Mouse (Mus musculus) heart, embryonic 16.5 days (tissue): Measurements from ENCODE around the gene Trim47. TPM values are rescaled to one million over a fixed set of nuclear protein-coding genes. Genes with fewer than 3 reads are reported as not detected.

Source experiments
- ATAC-seq: fragments of 200-750 bp; cut with Nextera tagmentation; replicated peaks from 2 replicates; pipeline ENCODE4 v1.8.0; 2017; ENCODE audit warnings: moderate number of reproducible peaks; ENCODE audit not compliant: insufficient read depth, low FRiP score; ENCODE audit errors: extremely low read depth
- H3K27ac ChIP-seq: fragments of 300-500 bp; sonication (generic); 2 replicates; pipeline ENCODE4 v1.5.1; 2014; ENCODE audit warnings: mild to moderate bottlenecking, low read length, control low read depth, moderate library complexity
- H3K27me3 ChIP-seq: fragments of 300-500 bp; sonication (generic); 2 replicates; pipeline ENCODE4 v1.6.1; 2014; ENCODE audit warnings: low read length, mixed read lengths; ENCODE audit not compliant: control insufficient read depth, insufficient read depth
- H3K36me3 ChIP-seq: fragments of 300-500 bp; sonication (generic); 2 replicates; pipeline ENCODE4 v1.6.1; 2014; ENCODE audit not compliant: control insufficient read depth, insufficient read depth
- H3K4me1 ChIP-seq: fragments of 300-500 bp; sonication (generic); 2 replicates; pipeline ENCODE4 v1.6.1; 2014; ENCODE audit warnings: low read length, mixed read lengths; ENCODE audit not compliant: control insufficient read depth, insufficient read depth
- H3K4me2 ChIP-seq: fragments of 300-500 bp; sonication (generic); 2 replicates; pipeline ENCODE4 v1.6.1; 2014; ENCODE audit warnings: low read depth, mild to moderate bottlenecking, control low read depth, low read length
- H3K4me3 ChIP-seq: fragments of 300-500 bp; sonication (generic); 2 replicates; pipeline ENCODE4 v1.5.1; 2014; ENCODE audit warnings: mild to moderate bottlenecking, control low read depth, low read length
- H3K9ac ChIP-seq: fragments of 300-500 bp; sonication (generic); 2 replicates; pipeline ENCODE4 v1.6.1; 2014; ENCODE audit warnings: low read length, control low read depth
- H3K9me3 ChIP-seq: fragments of 300-500 bp; sonication (generic); replicated peaks from 2 replicates; pipeline ENCODE4 v1.6.1; 2016; ENCODE audit warnings: low read length; ENCODE audit not compliant: control insufficient read depth
- WGBS: fragments of 180-500 bp; shearing (Covaris S2); extraction: QIAGEN DNeasy Blood & Tissue Kit; methylation state at CpG from one replicate; pipeline ENCODE4 v1.1.7; 2014; 5-methylcytosine and 5-hydroxymethylcytosine counted together
- polyA plus RNA-seq: library from polyadenylated mRNA; unstranded; fragments of >200 nt; fragmentation: Nextera tagmentation; extraction: Ambion mirVana; gene quantifications from 2 replicates; pipeline ENCODE4 v1.2.1, GENCODE M21; 2015

Gene Trim47
- polyA plus RNA-seq, 1 experiment from 2014 or later, result 79.8 TPM

- Histone ChIP-seq H3K4me2 (no peak overlapping the region), H3K36me3 (peaks cover 9% of the 10 kb centered on the region; the same call in 1 of the 2 replicates), H3K4me1 (peaks cover 13% of the 10 kb centered on the region), H3K4me3 (no peak overlapping the region), H3K9me3 (no peaks in the 10 kb centered on the region), H3K9ac (no peak overlapping the region), H3K27me3 (no peaks in the 10 kb centered on the region), H3K27ac (no peak overlapping the region)
- 58% methylated on average over 9 of the region's 9 CpGs for WGBS
- ATAC-seq, result no peak
Measured at GRCm38 (mm10) chr11:116163002-116163401, 36.0 kb upstream of the Trim47 start.

GRCm38 (mm10) chr11:116162146-116162545, 35.1 kb upstream of the Trim47 start:
- Histone ChIP-seq H3K36me3 (peaks cover 10% of the 10 kb centered on the region; the same call in 1 of the 2 replicates), H3K4me3 (no peak overlapping the region), H3K27me3 (no peaks in the 10 kb centered on the region), H3K9ac (no peak overlapping the region), H3K27ac (no peak overlapping the region), H3K9me3 (no peaks in the 10 kb centered on the region), H3K4me1 (peaks cover 12% of the 10 kb centered on the region), H3K4me2 (no peak overlapping the region)
- no peak for ATAC-seq
- 72% methylated on average over 10 of the region's 10 CpGs for WGBS

- Histone ChIP-seq H3K4me3 (no peak overlapping the region), H3K4me1 (peaks cover 4% of the 10 kb centered on the region), H3K9me3 (no peaks in the 10 kb centered on the region), H3K4me2 (no peak overlapping the region), H3K9ac (no peak overlapping the region), H3K27ac (no peak overlapping the region), H3K27me3 (no peaks in the 10 kb centered on the region), H3K36me3 (peaks cover 12% of the 10 kb centered on the region; the same call in 1 of the 2 replicates)
- 66% methylated on average over 12 of the region's 12 CpGs for WGBS
- ATAC-seq, result no peak
Measured at GRCm38 (mm10) chr11:116161312-116161711, 34.3 kb upstream of the Trim47 start.

GRCm38 (mm10) chr11:116150960-116151359, 23.9 kb upstream of the Trim47 start:
- Histone ChIP-seq H3K9me3 (no peaks in the 10 kb centered on the region), H3K4me2 (no peak overlapping the region), H3K4me1 (no peaks in the 10 kb centered on the region), H3K27me3 (no peaks in the 10 kb centered on the region), H3K4me3 (no peak overlapping the region), H3K27ac (no peak overlapping the region), H3K9ac (no peak overlapping the region), H3K36me3 (peaks cover 40% of the 10 kb centered on the region)
- WGBS, result 86% methylated on average over 2 of the region's 2 CpGs
- ATAC-seq, result no peak

DNA sequence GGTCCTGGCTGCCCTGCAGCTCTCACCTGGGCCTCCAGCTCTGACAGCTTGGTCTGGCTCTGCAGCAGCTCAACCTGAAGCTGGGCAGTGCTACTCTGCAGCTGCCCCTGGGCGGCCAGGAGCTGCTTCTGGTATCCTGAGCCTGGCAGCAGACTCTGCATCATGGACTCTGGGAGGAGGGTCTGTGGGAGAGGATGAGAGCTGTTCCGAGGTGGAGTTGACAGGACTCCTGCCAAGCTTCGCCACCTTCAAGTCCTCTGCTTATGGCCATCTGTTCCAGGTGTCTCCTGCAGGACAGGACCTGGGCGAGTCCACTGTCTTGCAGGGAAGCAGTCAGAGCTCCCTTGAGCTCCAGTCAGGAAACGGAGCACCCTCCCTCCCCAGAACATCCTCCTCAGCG, 22.3 kb upstream of the Trim47 start:
- Histone ChIP-seq H3K4me3 (no peak overlapping the region), H3K4me1 (no peaks in the 10 kb centered on the region), H3K4me2 (no peak overlapping the region), H3K9ac (no peak overlapping the region), H3K36me3 (peaks cover 44% of the 10 kb centered on the region), H3K27me3 (no peaks in the 10 kb centered on the region), H3K27ac (no peak overlapping the region), H3K9me3 (no peaks in the 10 kb centered on the region)
- no peak for ATAC-seq
- WGBS, result 84% methylated on average over 6 of the region's 6 CpGs

- no peak overlapping the region for H3K27ac ChIP-seq
Measured at GRCm38 (mm10) chr11:116148761-116149221, 21.8 kb upstream of the Trim47 start.

DNA sequence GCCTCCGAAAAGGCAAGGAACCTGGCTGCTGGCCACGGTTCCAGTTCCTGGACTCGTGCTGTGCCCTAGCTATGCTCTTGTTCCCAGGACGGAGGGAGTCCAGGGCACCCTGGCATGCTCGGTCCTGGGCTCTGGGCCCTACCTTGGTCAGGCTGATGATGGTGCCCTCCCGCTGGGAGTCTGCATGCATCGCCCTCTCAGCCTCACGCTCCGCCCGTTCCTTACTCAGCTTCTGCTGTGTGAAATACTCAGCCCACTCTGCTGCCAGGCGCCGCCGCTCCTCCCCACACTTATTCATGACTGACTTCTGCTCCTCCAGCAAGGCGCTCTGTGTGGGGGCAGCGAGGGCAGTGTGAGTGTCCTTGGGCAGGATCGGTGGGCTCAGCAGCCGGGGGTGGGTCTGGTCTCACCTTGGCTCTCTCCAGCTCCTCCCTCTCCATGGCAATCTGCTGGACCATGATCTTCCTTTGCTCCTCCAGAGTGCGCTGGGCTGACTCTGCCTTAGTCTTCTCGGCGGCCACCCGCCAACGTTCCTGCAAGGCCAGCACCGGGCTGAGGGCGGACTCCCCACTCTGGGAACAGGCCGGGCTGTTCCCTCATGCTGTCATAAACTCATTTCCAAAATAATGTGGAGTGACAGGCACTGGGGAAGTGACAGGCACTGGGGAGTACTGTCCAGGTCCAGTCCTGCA, 19.4 kb upstream of the Trim47 start:
- Histone ChIP-seq H3K9me3 (no peaks in the 10 kb centered on the region), H3K9ac (no peak overlapping the region), H3K27ac (no peak overlapping the region), H3K4me2 (no peak overlapping the region), H3K4me3 (no peak overlapping the region), H3K36me3 (peaks cover 46% of the 10 kb centered on the region), H3K4me1 (no peaks in the 10 kb centered on the region), H3K27me3 (no peaks in the 10 kb centered on the region)
- WGBS, result 75% methylated on average over 25 of the region's 25 CpGs
- ATAC-seq, result no peak

More at GRCm38 (mm10) chr11:116148761-116149221, 21.8 kb upstream of the Trim47 start:
- Histone ChIP-seq H3K9me3 (no peaks in the 10 kb centered on the region), H3K4me2 (no peak overlapping the region), H3K4me1 (no peaks in the 10 kb centered on the region), H3K36me3 (peaks cover 44% of the 10 kb centered on the region), H3K4me3 (no peak overlapping the region), H3K9ac (no peak overlapping the region), H3K27me3 (no peaks in the 10 kb centered on the region)
- WGBS, result 49% methylated on average over 20 of the region's 20 CpGs
- no peak for ATAC-seq

- H3K27me3 ChIP-seq, result no peaks in the 10 kb centered on the region
- H3K4me2 ChIP-seq, result no peak overlapping the region
- no peak overlapping the region for H3K27ac ChIP-seq
- no peaks in the 10 kb centered on the region for H3K4me1 ChIP-seq
- H3K9me3 ChIP-seq, result no peaks in the 10 kb centered on the region
- no peak for ATAC-seq
- H3K4me3 ChIP-seq, result no peak overlapping the region
- H3K9ac ChIP-seq, result no peak overlapping the region
- H3K36me3 ChIP-seq, result peaks cover 40% of the 10 kb centered on the region
- WGBS, result 69% methylated on average over 18 of the region's 18 CpGs
Measured at GRCm38 (mm10) chr11:116145481-116146293, 18.7 kb upstream of the Trim47 start.

DNA sequence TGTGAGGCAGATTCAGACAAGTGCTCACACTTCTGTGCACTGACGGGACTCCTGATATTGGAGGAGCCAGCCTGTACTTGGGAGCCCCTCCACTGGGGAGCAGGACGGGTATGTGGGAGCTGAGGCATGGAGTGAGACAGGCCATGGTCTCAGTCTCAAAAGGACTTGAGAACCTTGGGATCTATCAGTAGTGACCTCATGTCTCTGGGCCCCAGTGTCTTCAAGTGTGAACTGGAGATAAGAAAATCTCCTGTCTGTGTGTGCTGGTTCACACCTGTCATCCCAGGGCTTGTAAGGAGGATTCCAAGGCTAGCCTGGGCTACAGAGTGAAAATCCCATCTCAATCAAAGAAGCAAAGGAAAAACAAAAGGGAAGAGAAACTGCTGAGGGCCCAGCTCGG, 16.5 kb upstream of the Trim47 start:
- H3K4me1 ChIP-seq, result peaks cover 5% of the 10 kb centered on the region; the same call in 1 of the 2 replicates
- H3K27me3 ChIP-seq, result no peaks in the 10 kb centered on the region
- no peak overlapping the region for H3K9ac ChIP-seq
- no peaks in the 10 kb centered on the region for H3K9me3 ChIP-seq
- 77% methylated on average over 3 of the region's 3 CpGs for WGBS
- no peak for ATAC-seq
- peaks cover 34% of the 10 kb centered on the region for H3K36me3 ChIP-seq
- H3K27ac ChIP-seq, result no peak overlapping the region
- H3K4me2 ChIP-seq, result no peak overlapping the region
- no peak overlapping the region for H3K4me3 ChIP-seq
